Mouse (Mus musculus) MEL (cell line): ENCODE measurements around the gene Olfr1369-ps1.

Source experiments
- CHD1 ChIP-seq: IDR thresholded peaks from 2 replicates; pipeline ENCODE4 v1.6.1; 2012; ENCODE audit warnings: low read depth, mild to moderate bottlenecking, inconsistent platforms, low read length, improper control_type of control experiment
- CTCF ChIP-seq, 3 experiments: IDR thresholded peaks in 2 of 3; conservative IDR thresholded peaks in 1 of 3; 2 replicates each; pipeline ENCODE4 v1.5.1; 2011 to 2012; ENCODE audit warnings: low read length in 3 of 3, low read depth in 2 of 3, mild to moderate bottlenecking in 2 of 3, improper control_type of control experiment in 1 of 3, inconsistent platforms in 1 of 3, mixed read lengths in 1 of 3, moderate library complexity in 1 of 3; ENCODE audit not compliant: control insufficient read depth in 1 of 3, insufficient read depth in 1 of 3, poor library complexity in 1 of 3, severe bottlenecking in 1 of 3
- GATA1 ChIP-seq: IDR thresholded peaks from 2 replicates; pipeline ENCODE4 v1.6.1; 2011; ENCODE audit warnings: low read depth, low read length, improper control_type of control experiment
- MAFK ChIP-seq: IDR thresholded peaks from 2 replicates; pipeline ENCODE4 v1.6.1; 2011; ENCODE audit warnings: low read depth, mild to moderate bottlenecking, low read length, improper control_type of control experiment, borderline replicate concordance
- MEF2A ChIP-seq: IDR thresholded peaks from 2 replicates; pipeline ENCODE4 v1.6.1; 2014; ENCODE audit warnings: low read depth, mild to moderate bottlenecking, inconsistent platforms, low read length, improper control_type of control experiment; ENCODE audit not compliant: poor library complexity, insufficient replicate concordance, severe bottlenecking; ENCODE audit errors: extremely low read depth
- POLR2A ChIP-seq, 2 experiments: IDR thresholded peaks; 2 replicates each; pipeline ENCODE4 v1.6.1; 2011 to 2012; ENCODE audit warnings: low read length in 2 of 2, mild to moderate bottlenecking in 2 of 2, control low read depth in 1 of 2, improper control_type of control experiment in 1 of 2, low read depth in 1 of 2, moderate library complexity in 1 of 2; ENCODE audit not compliant: control insufficient read depth in 1 of 2, insufficient read depth in 1 of 2, poor library complexity in 1 of 2
- TBP ChIP-seq: IDR thresholded peaks from 2 replicates; pipeline ENCODE4 v1.8.0; 2011; ENCODE audit warnings: low read depth, low read length, improper control_type of control experiment
- USF1 ChIP-seq: IDR thresholded peaks from 2 replicates; pipeline ENCODE4 v1.6.1; 2014; ENCODE audit warnings: low read depth, mild to moderate bottlenecking, inconsistent platforms, low read length, improper control_type of control experiment, moderate library complexity
- ZC3H11A ChIP-seq: IDR thresholded peaks from 2 replicates; pipeline ENCODE4 v1.6.1; 2012; ENCODE audit warnings: low read depth, mild to moderate bottlenecking, inconsistent platforms, low read length, improper control_type of control experiment
- ZKSCAN1 ChIP-seq: IDR thresholded peaks from 2 replicates; pipeline ENCODE4 v1.6.1; 2012; ENCODE audit warnings: low read depth, mild to moderate bottlenecking, inconsistent platforms, low read length, improper control_type of control experiment, moderate library complexity
- ZMIZ1 ChIP-seq: IDR thresholded peaks from 2 replicates; pipeline ENCODE4 v1.6.1; 2012; ENCODE audit warnings: low read depth, mild to moderate bottlenecking, inconsistent platforms, low read length, improper control_type of control experiment, moderate library complexity

DNA sequence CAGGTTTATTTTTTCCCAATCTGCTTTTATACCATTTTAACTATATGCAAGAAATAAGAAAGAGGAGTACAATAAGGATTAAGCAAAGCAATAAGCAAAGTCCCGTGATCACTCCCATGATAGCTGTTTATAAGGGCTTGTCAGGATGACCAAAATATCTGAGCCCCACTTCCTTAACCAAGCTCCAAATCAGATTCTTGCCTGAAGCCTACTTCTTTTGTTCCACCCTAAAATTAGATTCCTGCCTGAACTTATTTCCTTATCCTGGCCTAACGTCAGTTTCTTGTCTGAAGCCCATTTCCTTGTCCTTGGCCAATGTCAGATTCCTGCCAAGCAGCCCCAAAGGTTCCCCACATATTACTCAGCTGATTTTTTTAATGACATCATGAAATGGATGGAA lies 28.6 kb upstream of the Olfr1369-ps1 start:
- TF ChIP-seq CTCF (IDR thresholded peaks at IDR 0.05 in 2 of 3, conservative IDR thresholded peaks at IDR 0.05 in 1 of 3; ENCODE audit: control insufficient read depth in 1 of 3, insufficient read depth in 1 of 3, low read depth in 2 of 3, low read length in 3 of 3, poor library complexity in 1 of 3, severe bottlenecking in 1 of 3) (no peak), MEF2A (no peak), ZKSCAN1 (no peak), POLR2A (IDR thresholded peaks at IDR 0.05; ENCODE audit: control insufficient read depth in 1 of 2, insufficient read depth in 1 of 2, low read depth in 1 of 2, low read length in 2 of 2, poor library complexity in 1 of 2) (no peak), ZC3H11A (no peak), CHD1 (no peak), USF1 (no peak), TBP (no peak), ZMIZ1 (no peak), MAFK (no peak), GATA1 (no peak)
